Mouse (Mus musculus) limb, embryonic 10.5 days (tissue): ENCODE measurements around the gene Kcnj12. TPM values are rescaled to one million over a fixed set of nuclear protein-coding genes. Genes with fewer than 3 reads are reported as not detected.

Experiments used
- DNase-seq: peaks from one replicate; pipeline ENCODE4 v3.0.0-alpha.2; 2017; ENCODE audit warnings: low spot score
- H3K27ac ChIP-seq: fragments of 300-500 bp; sonication (generic); 2 replicates; pipeline ENCODE4 v1.5.1; 2016; ENCODE audit warnings: mild to moderate bottlenecking
- H3K27me3 ChIP-seq: fragments of 300-500 bp; sonication (generic); 2 replicates; pipeline ENCODE4 v1.6.1; 2016; ENCODE audit warnings: low read depth, mild to moderate bottlenecking; ENCODE audit not compliant: poor library complexity, severe bottlenecking
- H3K36me3 ChIP-seq: fragments of 300-500 bp; sonication (generic); 2 replicates; pipeline ENCODE4 v1.6.1; 2016; ENCODE audit warnings: mild to moderate bottlenecking, moderate library complexity
- H3K4me1 ChIP-seq: fragments of 300-500 bp; sonication (generic); 2 replicates; pipeline ENCODE4 v1.6.1; 2016
- H3K4me3 ChIP-seq: fragments of 300-500 bp; sonication (generic); 2 replicates; pipeline ENCODE4 v1.5.1; 2016; ENCODE audit warnings: mild to moderate bottlenecking, moderate library complexity
- H3K9me3 ChIP-seq: fragments of 300-500 bp; sonication (generic); replicated peaks from 2 replicates; pipeline ENCODE4 v1.6.1; 2016; ENCODE audit warnings: mild to moderate bottlenecking
- WGBS: fragments of 180-500 bp; shearing (Covaris S2); methylation state at CpG from one replicate; pipeline ENCODE4 v1.1.7; 2016; 5-methylcytosine and 5-hydroxymethylcytosine counted together
- polyA plus RNA-seq: library from polyadenylated mRNA; unstranded; fragments of >200 nt; fragmentation: Nextera tagmentation; extraction: Ambion mirVana; gene quantifications from 2 replicates; pipeline ENCODE4 v1.2.1, GENCODE M21; 2016

The Kcnj12 gene
- polyA plus RNA-seq, 1 experiment from 2014 or later = 0.11 TPM

DNA sequence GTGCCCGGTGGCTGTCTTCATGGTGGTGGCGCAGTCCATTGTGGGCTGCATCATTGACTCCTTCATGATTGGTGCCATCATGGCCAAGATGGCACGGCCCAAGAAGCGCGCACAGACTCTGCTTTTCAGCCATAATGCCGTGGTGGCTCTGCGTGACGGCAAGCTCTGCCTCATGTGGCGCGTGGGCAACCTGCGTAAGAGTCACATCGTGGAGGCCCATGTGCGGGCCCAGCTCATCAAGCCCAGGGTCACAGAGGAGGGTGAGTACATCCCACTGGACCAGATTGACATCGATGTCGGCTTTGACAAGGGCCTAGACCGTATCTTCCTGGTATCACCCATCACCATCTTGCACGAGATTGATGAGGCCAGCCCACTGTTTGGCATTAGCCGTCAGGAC is 47.3 kb downstream of the Kcnj12 start:
- DNase-seq = no peak
- Histone ChIP-seq H3K27ac (no peak overlapping the region), H3K4me1 (peaks cover 27% of the 10 kb centered on the region; the same call in 1 of the 2 replicates), H3K27me3 (no peaks in the 10 kb centered on the region), H3K4me3 (no peak overlapping the region), H3K9me3 (no peaks in the 10 kb centered on the region), H3K36me3 (no peaks in the 10 kb centered on the region)
- WGBS = 96% methylated on average over 18 of the region's 18 CpGs

DNA sequence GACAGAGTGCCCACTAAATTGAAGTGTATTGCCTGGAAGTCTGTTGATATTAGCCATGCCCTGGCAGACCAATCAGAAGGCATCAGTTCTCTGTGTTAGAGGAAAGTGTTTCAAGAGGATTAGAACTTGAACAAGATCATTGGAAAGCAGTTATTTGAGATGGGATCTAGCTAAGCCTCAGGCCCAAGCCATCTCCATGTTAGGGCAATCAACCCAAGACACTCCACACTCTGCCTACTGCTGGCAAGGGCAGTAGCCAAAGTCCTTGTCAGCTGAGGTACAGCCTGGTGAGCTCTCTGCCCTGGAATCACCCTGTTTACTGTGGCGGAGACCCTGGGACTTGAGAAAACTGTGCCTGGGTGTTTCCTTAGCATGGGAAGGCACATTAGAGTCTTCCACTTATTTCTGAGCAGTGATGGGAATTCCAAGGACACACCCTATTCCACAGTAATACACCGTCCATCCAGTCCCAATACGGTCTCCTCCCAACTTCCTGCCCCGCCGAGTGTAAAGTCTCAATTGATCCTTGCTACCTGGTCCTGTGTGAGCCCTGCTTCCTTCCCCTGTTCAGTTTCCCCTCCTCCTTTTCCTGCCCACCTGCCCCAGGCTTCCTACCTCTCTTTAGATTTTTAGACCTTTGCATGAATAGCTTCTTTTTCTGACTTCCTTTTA is 52.4 kb downstream of the Kcnj12 start:
- Histone ChIP-seq H3K9me3 (no peaks in the 10 kb centered on the region), H3K4me3 (no peak overlapping the region), H3K27ac (no peak overlapping the region), H3K4me1 (peaks cover 27% of the 10 kb centered on the region; the same call in 1 of the 2 replicates), H3K36me3 (no peaks in the 10 kb centered on the region), H3K27me3 (no peaks in the 10 kb centered on the region)
- DNase-seq = no peak
- 79% methylated on average over 5 of the region's 5 CpGs for WGBS

DNA sequence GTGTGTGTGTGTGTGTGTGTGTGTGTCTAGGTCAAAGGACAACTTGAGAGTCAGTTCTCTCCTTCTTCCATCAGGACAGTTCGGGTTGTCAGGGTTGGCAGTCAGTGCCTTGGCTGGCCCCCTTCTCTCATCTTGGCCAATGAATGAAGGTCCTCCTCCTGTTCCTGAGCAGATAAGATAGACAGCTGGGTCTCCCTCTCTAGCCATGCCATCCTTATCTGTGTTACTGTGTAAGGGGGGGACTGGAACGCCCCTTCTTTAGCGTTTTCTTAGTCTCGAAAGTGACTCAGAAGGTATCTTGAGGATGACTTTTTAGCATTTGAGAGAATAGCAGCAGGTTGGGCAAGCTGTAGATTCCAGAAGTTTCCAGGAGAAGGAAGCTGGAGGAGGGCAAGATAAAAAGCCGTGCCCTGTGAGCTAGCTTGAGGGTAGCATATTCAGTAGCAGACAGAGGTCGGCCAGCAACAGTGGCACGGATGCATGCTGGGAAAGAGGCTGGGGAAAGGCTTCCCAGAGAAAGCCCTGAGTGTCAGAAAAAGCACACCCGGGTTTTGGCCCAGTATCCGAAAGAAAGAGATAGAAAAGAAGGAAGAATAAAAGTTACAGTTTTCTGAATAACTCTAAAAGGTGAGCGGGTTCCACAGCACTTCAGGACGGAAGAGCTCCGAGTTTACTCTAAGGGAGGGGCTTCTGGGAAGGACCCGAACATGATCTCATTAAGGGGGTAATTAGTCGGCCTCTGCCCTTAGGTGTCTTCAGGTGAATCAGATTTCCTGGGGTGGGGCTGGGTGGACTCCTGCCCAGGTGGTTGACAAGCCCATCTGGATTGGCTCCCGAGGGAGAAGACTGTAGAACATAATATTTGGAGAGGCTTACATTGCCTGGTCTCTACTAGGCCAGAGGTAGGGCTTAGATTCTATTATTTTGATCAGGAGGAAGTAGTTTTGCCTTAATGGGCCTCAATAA is 53.3 kb downstream of the Kcnj12 start:
- 83% methylated on average over 15 of the region's 15 CpGs for WGBS
- Histone ChIP-seq H3K4me3 (no peak overlapping the region), H3K36me3 (no peaks in the 10 kb centered on the region), H3K27ac (no peak overlapping the region), H3K9me3 (no peaks in the 10 kb centered on the region), H3K27me3 (no peaks in the 10 kb centered on the region), H3K4me1 (peaks cover 21% of the 10 kb centered on the region; the same call in 1 of the 2 replicates)
- no peak for DNase-seq

DNA sequence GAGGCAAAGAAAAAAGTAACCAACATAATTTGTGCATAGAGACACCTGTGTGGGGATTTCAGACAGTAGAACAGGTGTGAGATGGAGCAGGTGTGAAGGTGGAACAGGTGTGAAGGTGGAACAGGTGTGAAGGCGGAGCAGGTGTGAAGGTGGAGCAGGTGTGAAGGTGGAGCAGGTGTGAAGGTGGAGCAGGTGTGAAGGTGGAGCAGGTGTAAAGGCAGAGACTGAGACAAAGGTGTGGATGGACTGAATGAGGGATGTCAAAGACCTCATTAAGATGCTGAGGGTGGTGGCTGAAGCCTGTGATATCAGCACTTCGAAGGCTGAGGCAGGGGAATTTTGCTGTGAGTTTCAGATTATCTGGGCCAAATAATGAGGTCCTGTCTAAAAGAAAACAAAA is 59.3 kb downstream of the Kcnj12 start:
- DNase-seq = no peak
- no peaks in the 10 kb centered on the region for H3K27me3 ChIP-seq
- no peak overlapping the region for H3K27ac ChIP-seq
- H3K9me3 ChIP-seq = no peaks in the 10 kb centered on the region
- no peak overlapping the region for H3K4me3 ChIP-seq
- H3K4me1 ChIP-seq = no peaks in the 10 kb centered on the region
- no peaks in the 10 kb centered on the region for H3K36me3 ChIP-seq
- WGBS = 77% methylated on average over 2 of the region's 2 CpGs

DNA sequence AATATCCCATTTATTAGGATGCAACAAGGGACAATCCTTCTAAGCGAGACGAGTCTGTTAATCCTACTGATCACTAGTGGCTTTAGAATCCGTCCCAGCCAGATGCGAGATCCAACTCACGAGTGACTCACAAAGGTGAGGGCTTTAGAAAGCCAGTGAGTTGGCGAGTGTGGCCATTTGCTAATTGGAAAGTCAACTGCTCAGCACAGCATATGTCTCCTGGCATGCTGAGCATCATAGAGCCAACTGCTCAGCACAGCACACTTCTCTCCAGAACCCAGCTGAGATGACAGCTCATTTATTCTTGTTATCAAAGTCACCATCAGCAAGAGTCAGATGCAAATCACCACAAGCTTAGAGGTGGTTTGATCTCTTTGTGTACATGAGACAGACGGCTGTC is 67.8 kb downstream of the Kcnj12 start:
- Histone ChIP-seq H3K27ac (no peak overlapping the region), H3K4me3 (no peak overlapping the region), H3K9me3 (no peaks in the 10 kb centered on the region), H3K36me3 (no peaks in the 10 kb centered on the region), H3K4me1 (no peaks in the 10 kb centered on the region), H3K27me3 (no peaks in the 10 kb centered on the region)
- no peak for DNase-seq
- WGBS = 82% methylated on average over 7 of the region's 7 CpGs

DNA sequence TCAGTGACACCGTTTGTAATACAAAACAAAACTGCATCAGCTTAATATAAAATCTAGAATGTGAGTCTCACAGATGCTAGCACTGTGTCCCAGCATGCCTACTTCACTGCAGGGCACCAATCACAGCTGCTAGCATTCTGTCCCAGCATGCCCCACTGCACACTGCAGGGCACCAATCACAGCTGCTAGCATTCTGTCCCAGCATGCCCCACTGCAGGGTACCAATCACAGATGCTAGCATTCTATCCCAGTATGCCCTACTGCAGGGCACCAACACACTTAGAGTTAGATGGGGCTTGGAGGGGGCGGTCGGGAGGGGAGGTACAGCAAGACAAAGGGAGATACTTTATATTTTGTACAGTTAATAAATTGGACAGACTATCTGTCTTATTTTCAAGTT is 68.8 kb downstream of the Kcnj12 start:
- no peaks in the 10 kb centered on the region for H3K4me1 ChIP-seq
- H3K27ac ChIP-seq = no peak overlapping the region
- no peak for DNase-seq
- H3K9me3 ChIP-seq = no peaks in the 10 kb centered on the region
- no peak overlapping the region for H3K4me3 ChIP-seq
- no peaks in the 10 kb centered on the region for H3K27me3 ChIP-seq
- H3K36me3 ChIP-seq = no peaks in the 10 kb centered on the region
- WGBS = 73% methylated on average over 3 of the region's 3 CpGs

DNA sequence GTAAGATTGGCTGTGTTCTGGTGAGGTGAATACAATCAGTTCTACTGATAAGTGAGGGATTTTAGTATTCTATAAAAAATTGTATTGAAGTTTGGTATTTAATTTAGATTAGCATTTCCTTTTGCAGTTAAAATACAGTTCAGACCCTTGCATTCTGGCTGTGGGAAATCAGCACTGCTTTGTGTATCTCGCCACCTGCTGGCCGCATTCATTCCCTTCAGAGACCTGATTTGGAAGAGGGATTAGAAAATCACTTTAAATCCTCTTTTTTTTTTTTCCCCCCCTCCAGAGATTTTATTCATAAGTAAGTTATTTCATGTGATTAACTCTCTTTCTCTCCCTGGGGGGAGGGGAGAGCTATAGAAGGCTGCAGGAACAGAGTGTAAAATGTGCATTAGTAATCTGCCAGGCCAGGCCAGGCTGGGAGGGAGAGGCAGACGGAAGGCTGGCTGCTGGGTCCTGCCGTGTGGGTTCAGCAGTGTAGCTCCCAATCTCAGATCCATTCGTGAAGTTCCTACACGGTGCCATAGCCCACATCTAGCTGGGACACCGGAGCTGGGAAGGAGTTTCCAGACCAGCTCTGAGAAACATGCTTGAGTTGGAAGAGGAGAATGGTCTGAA is 69.4 kb downstream of the Kcnj12 start:
- WGBS = 25% methylated on average over 7 of the region's 7 CpGs
- Histone ChIP-seq H3K4me3 (no peak overlapping the region), H3K36me3 (no peaks in the 10 kb centered on the region), H3K27ac (no peak overlapping the region), H3K9me3 (no peaks in the 10 kb centered on the region), H3K27me3 (no peaks in the 10 kb centered on the region), H3K4me1 (no peaks in the 10 kb centered on the region)
- peak; percentile 81 for DNase-seq

DNA sequence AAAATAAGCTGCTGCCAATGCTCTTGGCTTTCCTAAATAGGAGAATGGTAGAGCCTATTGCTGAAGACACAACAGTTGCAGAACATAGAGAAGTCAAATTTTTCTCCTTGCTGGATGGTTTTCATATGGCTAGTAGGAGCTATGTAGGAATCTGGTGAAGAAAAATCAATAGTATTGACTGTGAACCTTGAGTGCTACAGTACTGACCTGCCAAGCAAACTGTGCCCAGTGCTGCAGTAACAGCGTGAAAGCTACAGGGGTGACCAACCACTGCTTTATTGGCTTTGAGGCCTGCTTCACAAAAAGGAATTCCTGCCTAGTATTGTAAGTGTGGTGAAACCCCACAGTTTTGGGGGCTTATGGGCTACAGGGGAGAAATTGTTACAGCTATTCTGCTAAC is 75.7 kb downstream of the Kcnj12 start:
- WGBS = 69% methylated on average over 1 of the region's 1 CpGs
- H3K27ac ChIP-seq = no peak overlapping the region
- no peaks in the 10 kb centered on the region for H3K4me1 ChIP-seq
- H3K27me3 ChIP-seq = no peaks in the 10 kb centered on the region
- H3K9me3 ChIP-seq = 0 out of 2 replicates have a peak, but pooled peaks cover 2% of the 10 kb centered on the region
- no peak for DNase-seq
- no peaks in the 10 kb centered on the region for H3K36me3 ChIP-seq
- no peak overlapping the region for H3K4me3 ChIP-seq

DNA sequence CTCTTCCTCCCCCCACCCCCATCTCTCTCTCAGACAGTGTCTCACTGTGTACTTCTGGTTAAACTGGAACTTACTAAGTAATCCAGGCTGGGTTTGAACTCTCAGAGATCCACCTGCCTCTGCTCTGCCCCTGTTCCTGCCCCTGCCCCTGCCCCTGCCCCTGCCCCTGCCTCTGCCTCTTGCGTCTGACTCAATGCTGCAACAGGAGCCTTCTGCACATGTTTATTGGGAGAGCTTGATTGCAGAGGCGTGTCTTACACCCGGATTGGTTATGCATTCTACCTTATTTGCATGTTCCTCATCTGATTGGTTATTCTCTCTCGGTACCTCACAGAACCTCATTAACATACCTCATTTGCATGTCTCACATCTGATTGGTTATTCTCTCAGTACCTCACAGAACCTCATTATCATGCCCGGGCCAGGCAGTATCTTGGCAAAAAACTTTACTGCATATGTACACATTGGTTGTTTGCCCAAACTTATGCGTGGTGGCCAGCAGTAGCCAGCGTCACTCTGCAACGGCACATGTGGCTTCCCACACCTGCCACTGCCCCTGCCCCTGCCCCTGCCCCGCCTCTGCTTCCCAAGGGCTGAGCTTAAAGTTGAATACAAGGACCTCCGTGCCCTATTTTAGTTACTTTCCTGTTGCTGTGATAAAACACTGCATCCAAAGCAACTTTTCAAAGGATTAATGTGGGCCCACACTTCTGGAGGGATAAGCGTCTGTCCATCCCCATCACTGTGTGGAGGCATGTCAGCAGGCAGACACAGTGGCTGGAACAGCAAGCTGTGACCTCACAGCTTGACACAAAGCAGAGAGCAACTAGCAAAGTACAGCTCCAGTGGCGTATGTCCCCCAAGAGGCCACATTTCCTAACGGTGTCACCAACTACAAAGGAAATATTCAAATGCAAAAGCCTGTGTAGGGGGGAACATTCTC is 80.3 kb downstream of the Kcnj12 start:
- 0 out of 2 replicates have a peak, but pooled peaks cover 2% of the 10 kb centered on the region for H3K9me3 ChIP-seq
- no peaks in the 10 kb centered on the region for H3K36me3 ChIP-seq
- peaks cover 12% of the 10 kb centered on the region; the same call in 1 of the 2 replicates for H3K27me3 ChIP-seq
- no peak overlapping the region for H3K4me3 ChIP-seq
- 80% methylated on average over 13 of the region's 13 CpGs for WGBS
- H3K4me1 ChIP-seq = 0 out of 2 replicates have a peak, but pooled peaks cover 5% of the 10 kb centered on the region
- H3K27ac ChIP-seq = no peak overlapping the region
- no peak for DNase-seq

DNA sequence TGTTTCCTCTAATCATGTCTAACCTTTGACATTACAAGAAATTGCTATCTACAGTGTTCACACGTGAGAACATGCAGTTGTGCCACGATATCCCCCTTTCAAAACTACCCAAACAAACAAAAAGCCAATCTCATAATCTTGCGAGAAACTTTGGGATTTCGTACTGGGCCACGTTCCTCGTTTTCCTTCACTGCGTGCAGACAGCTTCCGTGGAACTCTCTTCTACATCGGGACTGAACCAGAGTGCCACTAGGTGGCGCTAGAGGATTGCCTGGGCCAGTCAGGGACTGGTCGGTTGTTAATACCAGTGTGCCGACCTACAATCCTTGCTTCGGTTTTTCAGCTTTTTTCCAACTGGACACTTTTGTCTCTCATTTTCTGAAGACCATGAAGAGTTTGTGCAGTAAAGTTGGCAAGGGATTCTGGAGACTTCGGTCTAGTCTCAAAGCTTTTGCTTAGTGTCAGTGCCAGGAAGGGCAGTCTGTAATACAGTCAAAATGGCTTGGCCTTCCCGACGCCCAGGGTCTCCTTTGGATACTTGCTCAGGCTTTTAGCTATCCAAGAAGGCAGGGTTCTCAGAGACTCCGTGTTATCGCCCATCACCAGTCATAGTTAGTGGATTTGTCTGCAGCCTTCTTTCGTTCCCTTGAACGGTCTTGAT is 82.0 kb downstream of the Kcnj12 start:
- DNase-seq = peak; percentile 94
- H3K27ac ChIP-seq = no peak overlapping the region; the same call in 1 of the 2 replicates
- 0 out of 2 replicates have a peak, but pooled peaks cover 2% of the 10 kb centered on the region for H3K9me3 ChIP-seq
- peaks cover 12% of the 10 kb centered on the region; the same call in 1 of the 2 replicates for H3K27me3 ChIP-seq
- 23% methylated on average over 20 of the region's 20 CpGs for WGBS
- no peak overlapping the region for H3K4me3 ChIP-seq
- no peaks in the 10 kb centered on the region for H3K36me3 ChIP-seq
- H3K4me1 ChIP-seq = 0 out of 2 replicates have a peak, but pooled peaks cover 5% of the 10 kb centered on the region

DNA sequence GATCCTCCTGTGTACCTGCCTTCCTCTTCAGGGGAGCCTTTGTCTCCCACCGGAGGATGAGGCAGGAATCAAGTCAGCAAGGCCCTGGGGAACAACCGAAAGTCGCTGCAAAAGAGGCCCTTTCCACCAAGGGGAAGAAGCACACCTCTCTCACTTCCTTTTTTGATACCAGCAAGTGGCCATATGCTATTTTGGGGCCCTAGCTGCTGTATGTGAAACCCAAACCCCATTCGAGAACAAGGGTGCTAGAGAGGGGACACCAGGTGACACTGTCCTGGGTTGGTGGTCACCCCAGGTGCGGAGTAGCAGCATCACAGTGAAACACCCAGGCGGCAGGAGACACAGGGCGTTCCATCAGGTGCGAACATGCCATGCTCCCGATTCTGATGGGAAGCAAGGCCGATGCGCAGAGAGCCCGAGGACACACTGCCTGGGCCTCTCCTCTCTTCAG is 86.6 kb downstream of the Kcnj12 start:
- Histone ChIP-seq H3K36me3 (no peaks in the 10 kb centered on the region), H3K4me1 (0 out of 2 replicates have a peak, but pooled peaks cover 4% of the 10 kb centered on the region), H3K4me3 (no peak overlapping the region), H3K9me3 (no peaks in the 10 kb centered on the region), H3K27ac (0 out of 2 replicates have a peak overlapping the region, but pooled peaks have one; percentile 14), H3K27me3 (peaks cover 6% of the 10 kb centered on the region; the same call in 1 of the 2 replicates)
- WGBS = 87% methylated on average over 12 of the region's 12 CpGs
- no peak for DNase-seq
